Comparison of ENCODE assay signal across 9 mouse cellular contexts in genomic region chr7:35214442-35215222, GRCm38 (mm10). TPM values are rescaled to one million over a fixed set of nuclear protein-coding genes. Genes with fewer than 3 reads are reported as not detected.
DNase-seq lines count a peak whose midpoint lies in the region; ATAC-seq lines count a peak whose summit lies in the region.
"Had no signal": no experiment of that assay in that cellular context is flagged by ENCODE, and none has a peak within 500 bp of the region (broad histone marks: within the 10 kb centered on the region; RNA-seq: fewer than 3 reads in every experiment).

No protein-coding gene starts in this region.

- intact Hi-C loops in heart, postnatal 14 days (cut with DNase I): no loop called here

- no peak for ATAC-seq in monocyte, adult 5-6 weeks (replicated peaks; ENCODE audit: insufficient number of reproducible peaks, low FRiP score, low TSS enrichment, poor library complexity, severe bottlenecking)

- peak; percentile 38 to 65 for DNase-seq in adrenal gland, adult (ENCODE audit: inconsistent age in 2 of 2, low spot score in 1 of 2)
- DNase-seq in adrenal gland, adult 8-10 months: no peak
- DNase-seq in right cerebral cortex, postnatal 10 days (ENCODE audit: low spot score in 2 of 2): peak; percentile 42 to 50
- no peak for DNase-seq in right cerebral cortex, postnatal 14 days
- DNase-seq in heart, postnatal 14 days: peak; percentile 34 to 39
- peak; percentile 50 for DNase-seq in mesoderm, embryonic 11.5 days (ENCODE audit: low read depth, low spot score)
- no peak for DNase-seq in ovary, postnatal 10 days (ENCODE audit: low spot score)

RNA-seq across cellular contexts. Expression of gene Lrp3, which starts 0.7 kb away (rescaled TPM):
- 10 to 100 TPM; 21.8 to 24.6 (median 24.3) TPM for total RNA-seq in adrenal gland, adult 8-10 months (2022)
- 1 to 10 TPM; 8.9 to 9.0 TPM for total RNA-seq in heart, postnatal 14 days (2021)
- total RNA-seq in monocyte, adult 5-6 weeks (2017): not detected in 3 replicates

RNA-seq across cellular contexts. Expression of gene Slc7a10, which starts 28.4 kb away (rescaled TPM):
- total RNA-seq in adrenal gland, adult 8-10 months (2022): 10 to 100 TPM; 12.2 to 29.7 (median 14.9) TPM
- 1 to 10 TPM in 1 of 2 experiments, under 1 TPM in 1; 0.88 to 1.6 TPM for total RNA-seq in heart, postnatal 14 days (2021)
- not detected in 3 replicates for total RNA-seq in monocyte, adult 5-6 weeks (2017)
- total RNA-seq: common myeloid progenitor, adult 5-6 weeks had no signal

Comparison
In these comparisons a context has a peak if more than half of its experiments do, and no peak if none do; other contexts are left out.
1. DNase-seq: peak in adrenal gland, adult (2 of 2), right cerebral cortex, postnatal 10 days (2 of 2), heart, postnatal 14 days (2 of 2) and mesoderm, embryonic 11.5 days (single experiment); none in adrenal gland, adult 8-10 months (single experiment), right cerebral cortex, postnatal 14 days (single experiment) and ovary, postnatal 10 days (single experiment).
2. RNA of gene Slc7a10, which starts 28.4 kb away (total RNA-seq): 12.2 to 29.7 TPM in adrenal gland, adult 8-10 months; 0.88 to 1.6 TPM in heart, postnatal 14 days and not detected in monocyte, adult 5-6 weeks; every median in the first group is over 4 times any median in the second.